Mouse (Mus musculus): ENCODE data around the gene Mrgprd. TPM values are rescaled to one million over a fixed set of nuclear protein-coding genes. Genes with fewer than 3 reads are reported as not detected.

Gene Mrgprd
- polyA plus RNA-seq, 1 experiment = not detected

DNA sequence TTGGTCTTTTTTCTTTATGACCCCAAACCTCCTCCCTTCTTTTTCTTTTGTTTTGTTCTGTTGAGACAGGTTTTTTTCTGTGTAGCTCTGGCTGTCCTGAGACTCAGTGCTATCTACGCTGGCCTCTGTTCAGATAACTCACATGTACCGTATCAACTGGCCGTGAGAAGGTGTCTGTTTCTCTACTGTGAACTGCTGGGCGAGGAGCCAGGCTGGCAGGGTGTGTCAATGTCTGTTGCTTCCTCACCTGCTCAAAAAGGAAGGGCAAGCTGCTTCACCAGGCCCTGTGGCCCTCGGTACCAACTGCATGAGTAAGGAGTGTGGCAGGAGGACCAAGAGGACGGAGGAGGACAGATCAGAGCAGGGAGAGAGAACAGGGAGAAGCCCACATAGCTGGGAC lies 27.2 kb upstream of the Mrgprd start:
- H3K27me3 ChIP-seq (replicated peaks) = peaks cover 36% of the 10 kb centered on the region
- H3K9me3 ChIP-seq = no peaks in the 10 kb centered on the region
- no peak for TF ChIP-seq GATA1 (IDR thresholded peaks at IDR 0.05; ENCODE audit: borderline replicate concordance, low read length)
- no peak for TF ChIP-seq FLI1 (IDR thresholded peaks at IDR 0.05; ENCODE audit: low read length)
- peaks cover 25% of the 10 kb centered on the region for H3K4me1 ChIP-seq
- no peak overlapping the region for H3K4me3 ChIP-seq (replicated peaks)
- H3K36me3 ChIP-seq (replicated peaks; ENCODE audit: low read length) = no peaks in the 10 kb centered on the region

DNA sequence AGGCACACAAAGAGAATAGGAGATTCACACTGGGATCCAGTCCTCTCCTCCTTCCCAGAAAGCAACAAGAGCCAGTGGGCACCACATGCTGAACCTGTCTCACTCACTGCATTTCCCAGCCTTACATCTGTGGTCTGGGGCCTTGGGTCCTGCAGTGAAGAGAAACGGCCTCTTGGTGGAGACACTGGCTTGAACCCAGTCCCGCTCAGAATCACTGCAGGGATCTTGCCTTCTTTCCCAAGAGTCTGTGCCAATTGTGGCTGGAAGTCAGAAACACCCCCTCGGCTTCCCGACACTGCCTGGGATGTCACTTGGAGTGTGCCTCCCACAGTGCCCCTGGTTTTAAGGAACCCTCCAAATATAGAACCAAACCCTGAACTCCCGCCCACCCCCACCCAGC lies 25.3 kb upstream of the Mrgprd start:
- H3K4me3 ChIP-seq (replicated peaks) = no peak overlapping the region
- H3K36me3 ChIP-seq (replicated peaks; ENCODE audit: low read length) = no peaks in the 10 kb centered on the region
- H3K9me3 ChIP-seq = no peaks in the 10 kb centered on the region
- TF ChIP-seq FLI1 (IDR thresholded peaks at IDR 0.05; ENCODE audit: low read length) (no peak), GATA1 (IDR thresholded peaks at IDR 0.05; ENCODE audit: borderline replicate concordance, low read length) (no peak)
- peaks cover 39% of the 10 kb centered on the region for H3K27me3 ChIP-seq (replicated peaks)
- H3K4me1 ChIP-seq = peaks cover 10% of the 10 kb centered on the region

DNA sequence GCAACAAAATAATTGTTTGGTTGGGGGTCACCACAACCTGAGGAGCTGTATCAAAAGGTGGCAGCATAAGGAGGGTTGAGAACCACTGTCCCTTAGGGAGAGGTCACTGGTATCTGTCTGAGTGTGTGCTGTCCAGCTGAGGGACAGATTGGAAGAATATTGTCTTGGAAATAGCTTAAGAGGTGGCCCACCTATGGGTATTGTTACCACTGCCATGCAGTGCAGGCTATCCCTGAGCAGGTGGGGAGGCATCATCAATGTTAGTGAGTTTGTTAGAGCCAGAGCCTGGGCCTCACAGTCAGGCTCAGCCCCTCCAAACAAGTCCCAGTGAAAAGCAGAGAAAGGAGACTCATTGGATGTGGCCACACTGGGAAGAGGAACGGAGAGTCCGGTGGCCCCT lies 22.8 kb upstream of the Mrgprd start:
- Histone ChIP-seq H3K27me3 (replicated peaks) (peaks cover 57% of the 10 kb centered on the region), H3K4me3 (replicated peaks) (no peak overlapping the region), H3K36me3 (replicated peaks; ENCODE audit: low read length) (no peaks in the 10 kb centered on the region), H3K9me3 (no peaks in the 10 kb centered on the region), H3K4me1 (peaks cover 8% of the 10 kb centered on the region; the same call in 1 of the 2 replicates)
- TF ChIP-seq FLI1 (IDR thresholded peaks at IDR 0.05; ENCODE audit: low read length) (no peak), GATA1 (IDR thresholded peaks at IDR 0.05; ENCODE audit: borderline replicate concordance, low read length) (no peak)

DNA sequence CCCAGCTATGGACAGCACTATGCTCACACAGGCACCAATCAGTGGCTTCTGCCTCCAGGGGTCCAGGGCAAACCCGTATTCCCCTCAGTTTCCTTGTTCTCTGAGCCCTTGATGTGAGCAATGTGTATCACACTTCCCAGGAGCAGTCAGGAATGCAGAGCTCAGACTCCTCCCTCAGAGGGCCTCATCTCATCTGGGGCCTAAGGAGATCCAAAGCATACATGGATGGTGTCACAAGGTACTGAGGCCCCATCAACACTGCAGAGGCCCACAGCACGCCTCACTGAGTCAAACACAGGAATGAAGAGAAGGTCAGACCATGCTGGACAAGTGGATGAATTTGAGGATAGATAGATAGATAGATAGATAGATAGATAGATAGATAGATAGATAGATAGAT lies 21.9 kb upstream of the Mrgprd start:
- Histone ChIP-seq H3K36me3 (replicated peaks; ENCODE audit: low read length) (no peaks in the 10 kb centered on the region), H3K4me3 (replicated peaks) (no peak overlapping the region), H3K27me3 (replicated peaks) (peaks cover 60% of the 10 kb centered on the region)

DNA sequence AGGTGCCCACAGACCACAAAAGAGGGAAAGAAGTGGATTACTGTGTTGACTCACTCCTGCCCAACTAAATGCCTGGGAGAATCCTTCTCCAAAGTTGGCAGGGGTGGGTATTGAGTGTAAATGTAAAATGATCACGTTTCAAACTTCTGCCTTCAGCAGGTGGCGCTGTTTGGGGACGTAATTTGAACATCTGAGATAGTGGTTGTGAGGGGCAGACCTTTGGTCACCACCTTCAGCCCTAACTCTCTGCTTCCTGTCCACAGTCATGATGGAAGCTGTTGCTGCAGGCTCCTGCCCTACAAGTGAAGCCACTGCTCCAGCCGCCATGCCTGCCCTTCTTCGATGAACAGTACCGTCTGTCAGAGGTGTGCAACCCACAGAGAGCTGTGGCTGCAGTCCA lies 20.8 kb upstream of the Mrgprd start:
- Histone ChIP-seq H3K36me3 (replicated peaks; ENCODE audit: low read length) (no peaks in the 10 kb centered on the region), H3K9me3 (no peaks in the 10 kb centered on the region), H3K4me3 (replicated peaks) (no peak overlapping the region), H3K4me1 (peaks cover 5% of the 10 kb centered on the region; the same call in 1 of the 2 replicates), H3K27me3 (replicated peaks) (peaks cover 62% of the 10 kb centered on the region)
- no peak for TF ChIP-seq FLI1 (IDR thresholded peaks at IDR 0.05; ENCODE audit: low read length)
- no peak for TF ChIP-seq GATA1 (IDR thresholded peaks at IDR 0.05; ENCODE audit: borderline replicate concordance, low read length)

More for the DNA sequence above, 21.9 kb upstream of the Mrgprd start:
- TF ChIP-seq FLI1 (IDR thresholded peaks at IDR 0.05; ENCODE audit: low read length) = no peak
- TF ChIP-seq GATA1 (IDR thresholded peaks at IDR 0.05; ENCODE audit: borderline replicate concordance, low read length) = no peak
- Histone ChIP-seq H3K9me3 (no peaks in the 10 kb centered on the region), H3K4me1 (peaks cover 5% of the 10 kb centered on the region; the same call in 1 of the 2 replicates)

DNA sequence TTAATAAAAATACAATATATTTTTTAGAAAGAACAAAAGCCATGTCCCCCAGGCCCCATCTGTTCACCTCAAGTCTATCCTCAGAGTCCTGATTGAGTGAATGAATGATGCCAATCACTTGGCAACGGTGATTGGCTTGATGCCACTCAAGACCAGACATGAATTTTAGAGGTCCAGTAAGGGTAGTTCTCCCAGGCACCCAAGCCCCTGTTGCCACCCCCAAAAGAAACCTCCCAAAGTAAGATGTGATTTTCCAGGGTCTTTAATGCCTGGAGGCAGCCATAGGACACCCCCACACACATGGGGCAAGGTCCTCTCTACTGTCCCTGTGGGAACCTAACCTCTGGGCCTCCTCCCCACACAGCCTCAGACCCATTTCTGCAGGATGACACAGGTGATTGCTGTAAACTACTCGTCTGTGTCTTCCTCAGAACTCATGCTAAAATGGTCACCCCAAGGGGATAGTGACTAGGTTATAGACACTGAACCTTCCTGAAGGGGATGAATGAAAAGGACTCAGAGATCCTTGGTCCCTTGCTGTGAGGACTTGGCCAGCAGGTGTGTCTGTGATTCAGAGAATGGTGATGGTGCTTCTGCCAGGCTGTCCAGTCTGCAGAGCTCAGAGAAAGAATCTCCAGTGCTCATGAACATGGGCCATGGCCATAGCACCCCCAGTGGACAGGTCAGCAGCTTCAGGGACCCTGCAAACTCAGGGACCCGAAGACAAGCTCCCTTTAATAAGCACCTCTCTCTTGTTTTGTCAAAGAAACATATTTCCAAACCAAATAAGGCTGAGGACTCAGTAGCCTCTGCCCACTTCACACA lies 15.8 kb upstream of the Mrgprd start:
- Histone ChIP-seq H3K9me3 (no peaks in the 10 kb centered on the region), H3K4me1 (no peaks in the 10 kb centered on the region; the same call in 1 of the 2 replicates), H3K4me3 (replicated peaks) (no peak overlapping the region), H3K36me3 (replicated peaks; ENCODE audit: low read length) (no peaks in the 10 kb centered on the region), H3K27me3 (replicated peaks) (peaks cover 71% of the 10 kb centered on the region)
- no peak for TF ChIP-seq GATA1 (IDR thresholded peaks at IDR 0.05; ENCODE audit: borderline replicate concordance, low read length)
- TF ChIP-seq FLI1 (IDR thresholded peaks at IDR 0.05; ENCODE audit: low read length) = no peak

DNA sequence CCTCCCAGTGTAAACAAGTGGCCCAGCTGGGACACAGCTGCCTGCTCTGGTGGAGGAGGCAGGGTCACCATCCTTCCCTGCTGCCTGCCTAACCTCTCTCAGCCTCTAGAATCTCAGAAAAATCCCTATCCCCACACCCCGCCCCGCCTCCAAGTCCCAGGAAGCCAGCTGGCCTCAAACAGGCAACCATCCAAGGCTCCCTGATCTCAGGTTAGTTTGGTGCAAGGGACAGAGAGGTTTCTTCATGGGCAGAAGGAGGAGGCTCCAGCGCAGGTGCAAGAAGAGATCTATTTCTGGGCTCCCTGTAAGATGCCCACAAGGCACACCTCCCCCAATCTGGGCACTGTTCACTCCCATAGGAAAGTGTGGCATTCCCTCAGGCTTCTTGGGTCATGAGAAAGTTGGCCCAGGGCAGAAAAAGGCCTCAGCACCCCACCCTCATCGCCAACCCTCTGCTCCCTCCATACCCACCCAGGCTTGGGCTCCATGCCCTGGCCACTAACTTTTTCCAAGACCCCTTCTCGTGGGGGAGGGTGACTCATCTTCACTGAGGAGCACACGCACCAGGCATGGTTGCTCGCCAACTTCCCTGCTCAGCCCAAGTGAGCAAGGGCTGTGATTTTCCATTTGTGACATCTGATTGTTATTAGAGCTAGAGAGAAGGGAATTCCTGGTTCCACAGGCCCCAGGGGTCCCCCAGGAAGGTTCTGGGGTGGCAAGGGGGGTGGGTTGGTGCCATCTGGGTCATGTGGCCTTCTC lies 14.9 kb upstream of the Mrgprd start:
- Histone ChIP-seq H3K36me3 (replicated peaks; ENCODE audit: low read length) (no peaks in the 10 kb centered on the region), H3K4me3 (replicated peaks) (no peak overlapping the region), H3K9me3 (no peaks in the 10 kb centered on the region), H3K4me1 (no peaks in the 10 kb centered on the region; the same call in 1 of the 2 replicates), H3K27me3 (replicated peaks) (peaks cover 77% of the 10 kb centered on the region)
- TF ChIP-seq FLI1 (IDR thresholded peaks at IDR 0.05; ENCODE audit: low read length) (no peak), GATA1 (IDR thresholded peaks at IDR 0.05; ENCODE audit: borderline replicate concordance, low read length) (no peak)

DNA sequence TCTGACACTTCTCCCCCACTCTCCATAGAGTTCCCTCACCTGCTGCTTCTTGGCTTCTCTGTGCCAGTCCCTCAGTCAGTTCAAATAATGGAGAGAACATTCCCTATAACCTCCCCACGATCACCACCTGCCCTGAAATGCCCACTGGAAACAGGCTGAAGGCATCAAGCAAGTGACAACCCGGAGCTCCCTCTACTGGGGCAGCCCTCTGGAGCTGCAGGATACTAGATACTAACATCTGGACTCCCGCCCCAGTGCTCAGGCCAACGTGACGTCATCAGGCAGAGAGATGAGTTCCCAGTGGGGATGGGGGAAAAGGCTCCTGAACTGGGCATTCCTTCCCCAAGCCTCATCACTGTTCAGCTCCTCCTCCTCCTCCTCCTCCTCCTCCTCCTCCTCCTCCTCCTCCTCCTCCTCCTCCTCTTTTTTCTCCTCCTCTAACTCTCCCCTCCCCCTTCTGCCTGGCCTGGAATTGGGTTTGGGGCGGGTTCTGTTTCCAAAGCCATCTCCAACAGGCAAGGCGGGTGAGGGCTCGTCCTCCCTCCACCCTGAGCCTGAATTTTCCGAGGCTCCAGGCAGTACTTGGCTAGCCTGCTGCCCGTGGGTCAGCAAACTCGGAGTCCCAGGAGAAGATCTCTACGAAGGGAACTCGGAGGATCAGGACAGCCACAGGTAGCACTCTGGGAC lies 14.2 kb upstream of the Mrgprd start, which contains the start of gene Mrgprf:
Gene Mrgprf (plus strand): TSS at position 508 of the 687 bp plus-strand sequence.
- TF ChIP-seq FLI1 (IDR thresholded peaks at IDR 0.05; ENCODE audit: low read length) = no peak
- TF ChIP-seq GATA1 (IDR thresholded peaks at IDR 0.05; ENCODE audit: borderline replicate concordance, low read length) = no peak
- Histone ChIP-seq H3K27me3 (replicated peaks) (peaks cover 72% of the 10 kb centered on the region), H3K4me1 (no peaks in the 10 kb centered on the region; the same call in 1 of the 2 replicates), H3K36me3 (replicated peaks; ENCODE audit: low read length) (no peaks in the 10 kb centered on the region), H3K4me3 (replicated peaks) (no peak within 1 kb of the TSS), H3K9me3 (no peaks in the 10 kb centered on the region)

DNA sequence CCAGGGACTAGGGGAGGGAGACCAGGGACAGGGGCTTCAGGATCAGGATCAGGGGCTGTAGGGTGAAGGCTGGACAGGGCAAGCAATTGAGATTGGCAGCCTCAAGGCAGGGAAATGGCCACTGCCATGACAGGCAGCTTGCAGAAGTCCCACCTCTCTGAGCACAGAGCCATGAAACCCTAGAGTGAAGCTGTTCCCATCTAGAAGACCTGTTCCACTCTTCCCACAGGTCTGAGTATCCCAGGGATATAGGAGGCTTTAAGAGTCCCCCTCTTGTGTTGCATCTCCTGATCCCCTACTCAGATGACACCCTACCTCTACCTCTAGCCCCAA lies 13.7 kb upstream of the Mrgprd start:
- Histone ChIP-seq H3K9me3 (no peaks in the 10 kb centered on the region), H3K36me3 (replicated peaks; ENCODE audit: low read length) (no peaks in the 10 kb centered on the region), H3K4me3 (replicated peaks) (no peak overlapping the region), H3K4me1 (no peaks in the 10 kb centered on the region; the same call in 1 of the 2 replicates), H3K27me3 (replicated peaks) (peaks cover 70% of the 10 kb centered on the region)
- no peak for TF ChIP-seq FLI1 (IDR thresholded peaks at IDR 0.05; ENCODE audit: low read length)
- TF ChIP-seq GATA1 (IDR thresholded peaks at IDR 0.05; ENCODE audit: borderline replicate concordance, low read length) = no peak

Data from megakaryocyte, embryonic 14.5 days (primary cell).